Mouse (Mus musculus) liver, adult 2 months (tissue): ENCODE measurements around the gene Rasl10a.

ENCODE experiments used
- CTCF ChIP-seq: fragments of 200-500 bp; IDR thresholded peaks from 2 replicates; pipeline ENCODE4 v1.5.1; 2011; ENCODE audit warnings: low read depth, low read length, control low read depth
- POLR2A ChIP-seq: fragments of 200-500 bp; IDR thresholded peaks from 2 replicates; pipeline ENCODE4 v1.6.1; 2011; ENCODE audit warnings: low read length, control low read depth; ENCODE audit not compliant: insufficient read depth; ENCODE audit errors: extremely low read depth

DNA sequence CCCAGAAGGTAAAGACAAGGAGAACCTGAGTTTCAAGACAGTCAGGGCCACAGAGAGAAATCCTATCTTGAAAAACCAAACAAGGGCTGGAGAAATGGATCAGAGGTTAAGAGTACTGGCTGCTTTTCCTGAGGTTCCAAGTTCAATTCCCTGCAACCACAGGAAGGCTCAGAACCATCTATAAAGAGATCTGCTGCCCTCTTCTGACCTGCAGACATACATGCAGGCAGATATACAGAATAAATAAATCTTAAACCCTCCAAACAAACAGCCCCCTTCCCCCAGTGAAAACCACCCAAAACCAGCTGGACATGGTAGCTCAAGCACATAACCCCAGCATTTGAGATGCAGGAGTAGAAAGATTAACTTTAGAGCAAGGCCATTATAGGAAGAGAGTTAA lies 17.8 kb downstream of the Rasl10a start:
- no peak for TF ChIP-seq CTCF
- TF ChIP-seq POLR2A: no peak
